Mouse (Mus musculus): Measurements from ENCODE around the gene Heg1. TPM values are rescaled to one million over a fixed set of nuclear protein-coding genes. Genes with fewer than 3 reads are reported as not detected.

The Heg1 gene
- polyA plus RNA-seq, 1 experiment from 2014 or later = 11.8 TPM

DNA sequence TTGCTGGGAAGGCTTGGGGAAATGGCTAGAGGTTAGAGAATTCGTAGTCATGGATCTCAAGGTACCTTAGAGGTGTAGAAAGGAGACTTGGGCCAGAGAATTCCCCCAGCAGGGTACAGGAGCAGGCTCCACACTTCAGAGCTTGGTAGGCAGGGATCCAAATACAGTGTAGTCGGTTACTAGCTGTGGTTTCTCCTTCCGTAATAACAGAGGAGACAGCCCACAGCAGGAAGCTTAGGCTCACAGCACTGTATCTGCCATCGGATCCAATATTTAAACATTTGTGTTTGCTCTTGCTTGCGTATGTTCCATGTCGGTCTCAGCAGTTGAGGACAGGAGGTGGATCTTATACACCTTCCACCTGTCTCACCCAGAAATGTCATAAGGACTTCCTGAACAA is 111.7 kb downstream of the Heg1 start:
- Histone ChIP-seq H3K36me3 (replicated peaks) (no peaks in the 10 kb centered on the region), H3K4me1 (no peaks in the 10 kb centered on the region), H3K4me3 (no peak overlapping the region), H3K27ac (replicated peaks) (no peak overlapping the region), H3K9me3 (no peaks in the 10 kb centered on the region), H3K27me3 (replicated peaks; ENCODE audit: low read depth, poor library complexity, severe bottlenecking) (no peaks in the 10 kb centered on the region)
- DNase-seq (ENCODE audit: low spot score) = no peak
- WGBS = 88% methylated on average over 6 of the region's 6 CpGs

DNA sequence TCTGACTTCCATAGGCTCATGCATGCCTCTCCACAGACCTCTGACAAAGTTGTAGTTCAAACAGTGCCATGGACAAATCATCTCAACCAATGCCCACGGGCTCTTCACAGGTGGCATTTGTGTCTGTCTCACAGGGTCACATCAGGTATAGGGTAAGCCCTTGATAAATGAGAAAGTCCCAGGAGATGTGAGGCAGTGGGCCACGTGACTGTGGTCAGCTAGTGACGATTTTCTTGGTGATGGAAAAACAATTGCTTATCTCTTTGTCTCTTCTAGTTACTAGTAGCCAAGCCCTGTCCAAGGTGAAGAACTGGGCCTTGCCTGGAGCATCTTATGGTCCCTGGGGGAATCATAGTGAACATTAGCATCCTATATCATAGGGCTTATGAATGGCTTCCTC is 112.6 kb downstream of the Heg1 start:
- Histone ChIP-seq H3K27ac (replicated peaks) (no peak overlapping the region), H3K27me3 (replicated peaks; ENCODE audit: low read depth, poor library complexity, severe bottlenecking) (no peaks in the 10 kb centered on the region), H3K4me3 (no peak overlapping the region), H3K9me3 (no peaks in the 10 kb centered on the region), H3K4me1 (no peaks in the 10 kb centered on the region), H3K36me3 (replicated peaks) (no peaks in the 10 kb centered on the region)
- 87% methylated on average over 3 of the region's 3 CpGs for WGBS
- no peak for DNase-seq (ENCODE audit: low spot score)

DNA sequence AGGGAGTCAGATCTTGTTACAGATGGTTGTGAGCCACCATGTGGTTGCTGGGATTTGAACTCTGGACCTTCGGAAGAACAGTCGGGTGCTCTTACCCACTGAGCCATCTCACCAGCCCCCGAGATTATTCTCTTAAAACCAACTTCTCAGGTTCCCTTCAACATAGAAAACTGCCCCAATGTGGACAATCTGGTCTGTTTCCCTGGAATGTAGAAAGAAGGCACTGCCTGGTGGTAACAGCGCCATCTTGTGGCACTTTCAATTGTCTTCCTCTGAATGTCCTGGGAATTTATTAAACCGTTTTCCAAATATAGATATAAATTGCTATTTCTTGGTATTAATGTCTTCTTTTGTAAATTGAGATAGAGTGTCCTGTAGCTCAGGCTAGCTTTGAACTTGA is 113.7 kb downstream of the Heg1 start:
- Histone ChIP-seq H3K4me1 (no peaks in the 10 kb centered on the region), H3K36me3 (replicated peaks) (no peaks in the 10 kb centered on the region), H3K4me3 (no peak overlapping the region), H3K27me3 (replicated peaks; ENCODE audit: low read depth, poor library complexity, severe bottlenecking) (no peaks in the 10 kb centered on the region), H3K27ac (replicated peaks) (no peak overlapping the region), H3K9me3 (no peaks in the 10 kb centered on the region)
- DNase-seq (ENCODE audit: low spot score) = peak; percentile 54
- WGBS = 41% methylated on average over 5 of the region's 5 CpGs

DNA sequence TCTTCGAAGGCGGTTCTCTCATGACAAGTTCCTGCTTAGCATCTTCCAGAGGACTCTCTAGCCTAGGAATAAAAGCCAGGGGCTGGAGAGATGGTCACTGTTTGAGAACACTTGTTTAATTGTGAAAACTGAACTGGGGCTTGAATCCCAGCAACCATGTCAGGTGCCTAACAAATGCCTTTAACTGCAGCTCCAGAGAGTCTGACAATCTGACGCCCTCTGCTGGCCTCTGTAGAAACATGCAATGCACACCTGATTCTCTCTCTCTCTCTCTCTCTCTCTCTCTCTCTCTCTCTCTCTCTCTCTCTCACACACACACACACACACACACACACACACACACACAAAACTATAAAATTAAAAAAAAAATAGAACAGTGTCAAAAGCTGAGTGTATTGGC is 125.8 kb downstream of the Heg1 start:
- Histone ChIP-seq H3K9me3 (peaks cover 7% of the 10 kb centered on the region; the same call in 1 of the 2 replicates), H3K4me1 (no peaks in the 10 kb centered on the region), H3K27ac (replicated peaks) (no peak overlapping the region), H3K27me3 (replicated peaks; ENCODE audit: low read depth, poor library complexity, severe bottlenecking) (no peaks in the 10 kb centered on the region), H3K36me3 (replicated peaks) (no peaks in the 10 kb centered on the region), H3K4me3 (no peak overlapping the region)
- 68% methylated on average over 3 of the region's 3 CpGs for WGBS
- no peak for DNase-seq (ENCODE audit: low spot score)

DNA sequence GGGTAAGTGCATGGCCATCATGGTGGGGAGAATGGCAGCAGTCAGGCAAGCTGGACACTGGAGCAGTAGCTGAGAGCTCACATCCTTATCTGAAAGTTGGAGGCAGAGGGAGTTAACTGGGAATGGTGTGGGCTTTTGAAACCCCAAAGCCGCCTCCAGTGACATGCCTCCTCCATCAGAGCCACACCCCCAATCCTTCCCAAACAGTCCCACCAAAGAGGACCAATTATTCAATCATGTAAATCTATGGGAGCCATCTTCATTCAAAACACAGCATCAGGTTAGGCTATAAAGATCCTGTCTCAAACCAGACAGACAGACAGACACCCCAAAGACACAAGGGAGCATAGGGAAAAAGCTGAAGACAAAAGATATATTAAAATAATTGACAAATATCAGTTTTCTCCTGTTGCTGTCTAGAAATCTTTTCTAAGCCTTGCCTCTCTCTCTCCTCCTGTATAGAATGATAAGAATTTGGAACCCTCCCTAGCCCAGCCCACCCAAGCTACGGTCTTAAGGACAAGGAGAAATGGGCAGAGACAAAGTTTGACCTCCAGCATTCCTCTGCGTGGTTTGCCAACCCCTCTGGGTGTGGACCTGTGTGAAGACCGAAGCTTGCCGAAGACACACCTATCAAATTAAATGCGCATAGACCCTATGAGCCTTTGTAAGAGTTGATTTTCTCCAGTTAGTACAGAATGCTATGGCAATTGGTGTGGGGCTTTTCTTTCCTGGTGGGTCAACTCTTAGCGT is 134.4 kb downstream of the Heg1 start:
- Histone ChIP-seq H3K36me3 (replicated peaks) (no peaks in the 10 kb centered on the region), H3K27me3 (replicated peaks; ENCODE audit: low read depth, poor library complexity, severe bottlenecking) (peaks cover 14% of the 10 kb centered on the region; the same call in 1 of the 2 replicates), H3K4me3 (no peak overlapping the region), H3K27ac (replicated peaks) (no peak overlapping the region), H3K4me1 (no peaks in the 10 kb centered on the region), H3K9me3 (no peaks in the 10 kb centered on the region)
- DNase-seq (ENCODE audit: low spot score) = no peak
- 88% methylated on average over 7 of the region's 7 CpGs for WGBS

DNA sequence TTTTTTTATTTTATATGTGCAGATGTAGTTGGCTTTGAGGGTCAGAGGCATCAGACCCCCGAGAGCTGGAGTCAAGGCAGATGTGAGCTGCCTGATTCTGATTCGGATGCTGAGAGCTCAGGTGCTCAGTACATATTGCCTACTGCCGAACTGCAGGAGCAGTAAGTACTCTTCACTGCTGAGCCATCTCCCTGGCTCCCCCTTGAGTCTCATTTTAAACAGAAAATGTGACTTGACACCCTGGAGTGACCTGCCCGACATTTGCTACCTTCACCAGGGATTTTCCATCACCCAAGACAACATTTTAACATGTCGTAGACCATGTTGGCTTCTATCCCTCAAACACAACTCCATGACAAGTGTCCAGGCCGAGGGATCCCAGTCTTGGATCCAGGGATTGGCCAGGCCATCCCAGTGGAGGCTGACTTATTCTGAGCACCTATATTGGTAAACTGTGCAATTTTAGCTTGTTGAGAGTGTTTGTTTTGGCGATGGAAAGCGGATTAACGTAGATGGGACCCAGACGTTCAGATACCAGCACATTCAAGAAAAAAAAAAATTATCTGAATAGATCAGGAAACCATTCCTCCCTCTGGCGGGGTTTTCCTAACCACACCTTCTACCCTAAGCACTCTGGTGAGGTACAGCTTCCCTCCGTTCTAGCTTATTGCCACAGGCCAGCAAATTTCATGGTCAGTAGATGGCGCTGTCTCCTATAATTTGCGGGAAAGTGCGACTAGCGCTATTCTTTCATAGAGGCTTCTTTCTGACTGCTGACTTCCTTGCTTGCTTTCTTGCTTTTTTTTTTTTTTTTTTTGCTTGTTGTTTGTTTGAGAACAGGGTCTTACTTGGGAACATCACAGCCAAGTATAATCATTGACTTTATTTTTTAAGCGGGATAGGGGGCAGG is 136.4 kb downstream of the Heg1 start:
- Histone ChIP-seq H3K27me3 (replicated peaks; ENCODE audit: low read depth, poor library complexity, severe bottlenecking) (peaks cover 14% of the 10 kb centered on the region; the same call in 1 of the 2 replicates), H3K9me3 (no peaks in the 10 kb centered on the region), H3K36me3 (replicated peaks) (no peaks in the 10 kb centered on the region), H3K4me1 (peaks cover 5% of the 10 kb centered on the region; the same call in 1 of the 2 replicates), H3K27ac (replicated peaks) (no peak overlapping the region), H3K4me3 (no peak overlapping the region)
- peak; percentile 83 for DNase-seq (ENCODE audit: low spot score)
- WGBS = 18% methylated on average over 17 of the region's 17 CpGs

Other genes starting within 250 kb of the Heg1 start
- gene Slc12a8, start 167.0 kb upstream of the Heg1 start, polyA plus RNA-seq (2016; fragmentation: Nextera tagmentation; extraction: Ambion mirVana) = 0.50 and 0.79 TPM in 2 replicates
- gene Muc13, start 109.7 kb downstream of the Heg1 start, polyA plus RNA-seq (2016; fragmentation: Nextera tagmentation; extraction: Ambion mirVana) = 0.10 and 0.14 TPM in 2 replicates
- 62.1 and 64.1 TPM in 2 replicates for gene Itgb5, start 145.3 kb downstream of the Heg1 start, polyA plus RNA-seq (2016; fragmentation: Nextera tagmentation; extraction: Ambion mirVana)

Measured in embryonic facial prominence, embryonic 10.5 days (tissue).